Mouse (Mus musculus): ENCODE measurements around the gene Tspan18. TPM values are rescaled to one million over a fixed set of nuclear protein-coding genes. Genes with fewer than 3 reads are reported as not detected.

Tspan18 gene
- polyA plus RNA-seq, 2 experiments: 2.2 to 2.3 TPM

GRCm38 (mm10) chr2:93161914-93162664 lies 172.2 kb downstream of the Tspan18 start:
- no peak for DNase-seq (ENCODE audit: low read depth in 3 of 3, low spot score in 3 of 3)
- H3K4me2 ChIP-seq (ENCODE audit: low read depth): no peak overlapping the region
- H3K9me3 ChIP-seq (ENCODE audit: control insufficient read depth, low read length): no peaks in the 10 kb centered on the region
- H3K27ac ChIP-seq: no peak overlapping the region
- no peaks in the 10 kb centered on the region for H3K27me3 ChIP-seq (ENCODE audit: control insufficient read depth, insufficient read depth, low read length)
- H3K36me3 ChIP-seq (replicated peaks; ENCODE audit: control insufficient read depth, insufficient read depth, low read depth): no peaks in the 10 kb centered on the region
- H3K4me1 ChIP-seq (replicated peaks; ENCODE audit: control insufficient read depth in 2 of 2, insufficient read depth in 2 of 2, low read length in 1 of 2): peaks cover 0 to 13% of the 10 kb centered on the region in 2 experiments; a peak in 2 of 4 replicates
- 19% methylated on average over 7 of the region's 7 CpGs for WGBS (ENCODE audit: insufficient replicate concordance)
- H3K9ac ChIP-seq (replicated peaks): no peak overlapping the region
- TF ChIP-seq CTCF (IDR thresholded peaks at IDR 0.05; ENCODE audit: low read depth) (no peak), EP300 (IDR thresholded peaks at IDR 0.05; ENCODE audit: low read depth) (no peak)
- no peak overlapping the region for H3K4me3 ChIP-seq (ENCODE audit: insufficient read depth in 1 of 2, low read depth in 2 of 2, low read length in 2 of 2)
- ATAC-seq (ENCODE audit: insufficient read depth): no peak

GRCm38 (mm10) chr2:93160467-93161035 lies 173.8 kb downstream of the Tspan18 start:
- no peak overlapping the region for H3K4me3 ChIP-seq (ENCODE audit: insufficient read depth in 1 of 2, low read depth in 2 of 2, low read length in 2 of 2)
- H3K9me3 ChIP-seq (ENCODE audit: control insufficient read depth, low read length): no peaks in the 10 kb centered on the region
- peaks cover 0 to 13% of the 10 kb centered on the region in 2 experiments; a peak in 2 of 4 replicates for H3K4me1 ChIP-seq (replicated peaks; ENCODE audit: control insufficient read depth in 2 of 2, insufficient read depth in 2 of 2, low read length in 1 of 2)
- H3K9ac ChIP-seq (replicated peaks): no peak overlapping the region
- no peaks in the 10 kb centered on the region for H3K27me3 ChIP-seq (ENCODE audit: control insufficient read depth, insufficient read depth, low read length)
- TF ChIP-seq EP300 (IDR thresholded peaks at IDR 0.05; ENCODE audit: low read depth) (no peak), CTCF (IDR thresholded peaks at IDR 0.05; ENCODE audit: low read depth) (no peak)
- 66% methylated on average over 4 of the region's 4 CpGs for WGBS (ENCODE audit: insufficient replicate concordance)
- ATAC-seq (ENCODE audit: insufficient read depth) (no peak), DNase-seq (ENCODE audit: low read depth in 3 of 3, low spot score in 3 of 3) (no peak)
- H3K36me3 ChIP-seq (replicated peaks; ENCODE audit: control insufficient read depth, insufficient read depth, low read depth): no peaks in the 10 kb centered on the region
- H3K27ac ChIP-seq: no peak overlapping the region
- no peak overlapping the region for H3K4me2 ChIP-seq (ENCODE audit: low read depth)

GRCm38 (mm10) chr2:93154486-93155032 lies 179.7 kb downstream of the Tspan18 start:
- DNase-seq (ENCODE audit: low read depth in 3 of 3, low spot score in 3 of 3) (no peak), ATAC-seq (ENCODE audit: insufficient read depth) (no peak)
- Histone ChIP-seq H3K36me3 (replicated peaks; ENCODE audit: control insufficient read depth, insufficient read depth, low read depth) (no peaks in the 10 kb centered on the region), H3K9ac (replicated peaks) (no peak overlapping the region), H3K4me2 (ENCODE audit: low read depth) (no peak overlapping the region), H3K4me3 (ENCODE audit: insufficient read depth in 1 of 2, low read depth in 2 of 2, low read length in 2 of 2) (no peak overlapping the region), H3K9me3 (ENCODE audit: control insufficient read depth, low read length) (no peaks in the 10 kb centered on the region), H3K27me3 (ENCODE audit: control insufficient read depth, insufficient read depth, low read length) (no peaks in the 10 kb centered on the region), H3K4me1 (replicated peaks; ENCODE audit: control insufficient read depth in 2 of 2, insufficient read depth in 2 of 2, low read length in 1 of 2) (no peaks in the 10 kb centered on the region), H3K27ac (no peak overlapping the region)
- no peak for TF ChIP-seq EP300 (IDR thresholded peaks at IDR 0.05; ENCODE audit: low read depth)
- 0 out of 2 replicates have a peak, but pooled peaks have one; percentile 4 for TF ChIP-seq CTCF (IDR thresholded peaks at IDR 0.05; ENCODE audit: low read depth)
- WGBS (ENCODE audit: insufficient replicate concordance): 33% methylated on average over 1 of the region's 1 CpGs

GRCm38 (mm10) chr2:93153833-93154232 lies 180.5 kb downstream of the Tspan18 start:
- Histone ChIP-seq H3K9me3 (ENCODE audit: control insufficient read depth, low read length) (no peaks in the 10 kb centered on the region), H3K27ac (no peak overlapping the region), H3K4me1 (replicated peaks; ENCODE audit: control insufficient read depth in 2 of 2, insufficient read depth in 2 of 2, low read length in 1 of 2) (no peaks in the 10 kb centered on the region), H3K36me3 (replicated peaks; ENCODE audit: control insufficient read depth, insufficient read depth, low read depth) (no peaks in the 10 kb centered on the region), H3K4me3 (ENCODE audit: insufficient read depth in 1 of 2, low read depth in 2 of 2, low read length in 2 of 2) (no peak overlapping the region), H3K27me3 (ENCODE audit: control insufficient read depth, insufficient read depth, low read length) (no peaks in the 10 kb centered on the region), H3K4me2 (ENCODE audit: low read depth) (no peak overlapping the region), H3K9ac (replicated peaks) (no peak overlapping the region)
- TF ChIP-seq EP300 (IDR thresholded peaks at IDR 0.05; ENCODE audit: low read depth) (no peak), CTCF (IDR thresholded peaks at IDR 0.05; ENCODE audit: low read depth) (no peak)
- WGBS (ENCODE audit: insufficient replicate concordance): 74% methylated on average over 1 of the region's 1 CpGs
- ATAC-seq (ENCODE audit: insufficient read depth): no peak
- no peak for DNase-seq (ENCODE audit: low read depth in 3 of 3, low spot score in 3 of 3)

GRCm38 (mm10) chr2:93152883-93153491 lies 181.3 kb downstream of the Tspan18 start:
- TF ChIP-seq EP300 (IDR thresholded peaks at IDR 0.05; ENCODE audit: low read depth) (no peak), CTCF (IDR thresholded peaks at IDR 0.05; ENCODE audit: low read depth) (no peak)

More at GRCm38 (mm10) chr2:93152883-93153491, 181.3 kb downstream of the Tspan18 start:
- no peak overlapping the region for H3K9ac ChIP-seq (replicated peaks)
- H3K9me3 ChIP-seq (ENCODE audit: control insufficient read depth, low read length): no peaks in the 10 kb centered on the region
- H3K4me1 ChIP-seq (replicated peaks; ENCODE audit: control insufficient read depth in 2 of 2, insufficient read depth in 2 of 2, low read length in 1 of 2): no peaks in the 10 kb centered on the region
- H3K27me3 ChIP-seq (ENCODE audit: control insufficient read depth, insufficient read depth, low read length): no peaks in the 10 kb centered on the region
- 60% methylated on average over 7 of the region's 7 CpGs for WGBS (ENCODE audit: insufficient replicate concordance)
- H3K4me3 ChIP-seq (ENCODE audit: insufficient read depth in 1 of 2, low read depth in 2 of 2, low read length in 2 of 2): no peak overlapping the region
- H3K27ac ChIP-seq: no peak overlapping the region
- no peak overlapping the region for H3K4me2 ChIP-seq (ENCODE audit: low read depth)
- DNase-seq (ENCODE audit: low read depth in 3 of 3, low spot score in 3 of 3): no peak
- ATAC-seq (ENCODE audit: insufficient read depth): no peak
- H3K36me3 ChIP-seq (replicated peaks; ENCODE audit: control insufficient read depth, insufficient read depth, low read depth): no peaks in the 10 kb centered on the region

Measured in liver, embryonic 14.5 days (tissue).